14 mouse cellular contexts compared by ENCODE assay signal in genomic region chr1:180462396-180462795, GRCm38 (mm10). TPM values are rescaled to one million over a fixed set of nuclear protein-coding genes. Genes with fewer than 3 reads are reported as not detected.
DNase-seq lines count a peak whose midpoint lies in the region; ATAC-seq lines count a peak whose summit lies in the region.
"Had no signal": no experiment of that assay in that cellular context is flagged by ENCODE, and none has a peak within 500 bp of the region (broad histone marks: within the 10 kb centered on the region; RNA-seq: fewer than 3 reads in every experiment).

No protein-coding gene starts in this region.

- DNase-seq in cerebellum, adult 18-20 months = peak; percentile 12 to 19
- DNase-seq in cerebellum, adult 9-10 months = no peak
- DNase-seq in layer of hippocampus, adult 18-20 months (ENCODE audit: low spot score in 2 of 2) = peak; percentile 26 to 46
- DNase-seq in layer of hippocampus, postnatal 14 days (ENCODE audit: low spot score in 2 of 2) = no peak
- DNase-seq in heart, adult 9 months (ENCODE audit: low spot score in 2 of 2) = peak; percentile 44 to 54
- DNase-seq in lung, postnatal 36 days = peak; percentile 43
- DNase-seq: cerebellum, adult 11 months; kidney, adult 11 months had no signal

- 85% methylated on average over 5 of the region's 5 CpGs for WGBS in forebrain, embryonic 15.5 days

- H3K27ac ChIP-seq in forebrain, embryonic 15.5 days (replicated peaks) = no peak overlapping the region
- H3K27ac ChIP-seq: liver, embryonic 14.5 days; midbrain, embryonic 12.5 days had no signal

- H3K36me3 ChIP-seq in forebrain, embryonic 15.5 days = no peaks in the 10 kb centered on the region
- H3K36me3 ChIP-seq: midbrain, embryonic 12.5 days had no signal

- no peak overlapping the region for H3K9ac ChIP-seq in forebrain, embryonic 15.5 days (replicated peaks)
- H3K9ac ChIP-seq: liver, embryonic 14.5 days; midbrain, embryonic 12.5 days had no signal

- no peak for ATAC-seq in forebrain, embryonic 15.5 days (replicated peaks)
- no peak for ATAC-seq in erythroblast, adult 5-6 weeks (replicated peaks; ENCODE audit: low FRiP score, poor library complexity, severe bottlenecking)

- H3K4me3 ChIP-seq in forebrain, embryonic 15.5 days = no peak overlapping the region
- H3K4me3 ChIP-seq: midbrain, embryonic 12.5 days had no signal

- no peaks in the 10 kb centered on the region for H3K9me3 ChIP-seq in forebrain, embryonic 15.5 days
- H3K9me3 ChIP-seq: midbrain, embryonic 12.5 days had no signal

- no peaks in the 10 kb centered on the region for H3K27me3 ChIP-seq in forebrain, embryonic 15.5 days
- H3K27me3 ChIP-seq: midbrain, embryonic 12.5 days had no signal

- no peak overlapping the region for H3K4me2 ChIP-seq in forebrain, embryonic 15.5 days (replicated peaks)
- H3K4me2 ChIP-seq: midbrain, embryonic 12.5 days had no signal

- H3K4me1 ChIP-seq in forebrain, embryonic 15.5 days = peaks cover 16% of the 10 kb centered on the region; the same call in 1 of the 2 replicates

RNA-seq across cellular contexts. Expression of gene Stum, which starts 20.9 kb away (rescaled TPM):
- total RNA-seq in layer of hippocampus, adult 18-20 months (2021) = 100 to 1,000 TPM; 335 to 351 TPM
- total RNA-seq in layer of hippocampus, postnatal 14 days (2021) = 100 to 1,000 TPM; 263 to 281 TPM
- polyA plus RNA-seq in forebrain, embryonic 15.5 days (2015; fragmentation: Nextera tagmentation; extraction: Ambion mirVana) = 4.1 and 4.2 TPM in 2 replicates
- total RNA-seq in erythroblast, adult 5-6 weeks (2015; ENCODE audit: low replicate concordance) = not detected in 2 replicates
- total RNA-seq in erythroblast, adult 5-6 weeks (2017; ENCODE audit: low replicate concordance) = not detected in 2 replicates
- total RNA-seq: granulocyte monocyte progenitor cell, adult 5-6 weeks; MEL had no signal

Comparison
In these comparisons a context has a peak if more than half of its experiments do, and no peak if none do; other contexts are left out.
1. DNase-seq: peak in cerebellum, adult 18-20 months (2 of 2), layer of hippocampus, adult 18-20 months (2 of 2), heart, adult 9 months (2 of 2) and lung, postnatal 36 days (single experiment); none in cerebellum, adult 9-10 months (single experiment) and layer of hippocampus, postnatal 14 days (0 of 2).
2. RNA of gene Stum, which starts 20.9 kb away (total RNA-seq): 335 to 351 TPM in layer of hippocampus, adult 18-20 months and 263 to 281 TPM in layer of hippocampus, postnatal 14 days; not detected in erythroblast, adult 5-6 weeks; every median in the first group is over 100 times any median in the second.